Mouse (Mus musculus) forelimb bud, embryonic 11.5 days (tissue): ENCODE results near the gene Ddr1.

Source experiments
- DNase-seq: peaks from one replicate; pipeline ENCODE4 v3.0.0-alpha.2; 2012; ENCODE audit warnings: low read depth, low spot score

Gene Ddr1

DNA sequence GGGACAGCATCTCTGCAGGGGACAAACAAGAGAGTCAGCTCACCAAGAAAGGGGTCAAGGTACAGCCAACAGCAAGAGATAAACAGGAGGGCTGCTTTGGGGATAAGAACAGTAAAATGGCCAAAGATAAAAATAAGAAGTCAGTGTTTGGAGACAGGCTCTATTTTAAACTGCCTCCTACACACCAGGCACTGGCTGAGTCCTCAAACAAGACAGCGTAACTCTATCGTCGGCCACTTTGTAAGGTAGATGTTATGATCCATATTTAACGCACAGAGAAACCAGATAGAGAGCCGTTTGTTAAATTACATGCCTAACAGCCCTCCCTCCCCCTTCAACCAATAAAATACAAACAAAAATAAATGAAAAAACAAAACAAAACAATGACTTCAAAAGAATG, 10.5 kb downstream of the Ddr1 start:
- no peak for DNase-seq

DNA sequence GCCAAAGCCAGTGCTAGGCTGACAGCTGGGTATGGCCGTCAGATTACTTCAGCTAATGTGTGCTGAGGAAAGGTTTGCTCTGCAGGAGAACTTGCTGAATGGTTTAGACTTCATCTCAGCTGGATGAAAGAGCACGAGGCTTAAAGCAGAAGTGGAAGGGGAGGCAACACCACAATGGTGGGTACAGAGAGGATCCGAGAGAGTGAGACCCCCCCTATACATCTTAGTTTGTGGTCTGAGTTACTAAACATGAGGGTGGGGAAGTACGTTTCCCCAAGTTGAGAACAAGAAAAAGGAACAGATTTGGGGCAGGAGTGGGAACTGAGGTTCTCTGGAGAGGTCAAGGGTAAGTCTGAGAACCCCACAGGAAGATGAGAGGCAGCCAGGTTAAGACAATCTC, 12.1 kb downstream of the Ddr1 start:
- no peak for DNase-seq

DNA sequence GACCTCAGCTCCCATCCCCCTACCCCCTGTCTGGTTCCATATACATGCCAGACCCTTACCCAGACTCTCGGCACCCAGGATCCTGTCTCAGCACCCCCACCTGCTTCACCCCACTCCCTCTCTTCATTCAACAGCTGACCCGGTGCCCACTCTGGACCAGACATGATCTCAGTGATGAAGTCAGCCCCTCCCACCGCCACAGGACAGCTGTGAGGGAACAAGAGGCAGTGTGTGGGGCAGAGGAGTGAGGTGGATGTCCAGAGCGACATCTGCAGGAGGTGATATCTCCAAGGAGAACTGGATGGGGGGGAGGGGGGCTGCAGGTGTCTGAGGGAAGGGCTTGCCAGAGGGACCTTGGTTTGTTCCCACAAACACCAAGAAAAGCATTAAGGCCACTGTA, 12.6 kb downstream of the Ddr1 start:
- DNase-seq, result no peak

DNA sequence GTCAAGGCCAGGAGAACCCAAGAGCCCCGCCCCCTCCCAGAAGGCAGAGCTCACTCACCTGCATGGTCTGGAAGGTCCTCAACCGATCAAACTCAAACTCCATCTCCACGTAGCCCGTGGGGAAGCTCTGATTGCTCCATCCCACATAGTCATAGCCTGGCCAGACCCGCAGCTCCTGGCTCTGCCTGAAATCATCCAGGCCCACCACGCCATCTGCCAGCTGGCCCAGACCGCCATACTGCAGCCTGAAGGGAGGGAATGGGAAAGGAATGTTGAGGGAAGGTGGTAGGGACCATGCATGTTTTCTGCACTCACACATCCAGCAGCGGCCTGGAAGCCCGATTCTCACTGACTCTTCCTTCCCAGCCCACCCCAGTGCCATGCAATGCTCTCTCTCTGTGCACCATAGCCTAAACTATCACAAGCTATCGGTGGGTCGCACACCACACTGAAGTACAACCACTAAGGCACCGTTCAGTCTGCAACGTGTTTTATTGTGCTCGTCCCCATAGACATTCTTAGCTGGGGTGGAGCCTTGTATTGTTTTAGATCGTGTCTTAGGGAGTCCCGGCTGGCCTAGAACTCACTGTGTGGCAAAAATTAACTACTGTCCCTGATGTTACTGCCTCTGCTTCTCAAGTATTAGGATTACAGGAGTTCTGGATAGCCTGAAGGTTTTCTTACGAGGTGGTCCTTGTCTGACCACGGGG, 14.3 kb downstream of the Ddr1 start:
- no peak for DNase-seq

DNA sequence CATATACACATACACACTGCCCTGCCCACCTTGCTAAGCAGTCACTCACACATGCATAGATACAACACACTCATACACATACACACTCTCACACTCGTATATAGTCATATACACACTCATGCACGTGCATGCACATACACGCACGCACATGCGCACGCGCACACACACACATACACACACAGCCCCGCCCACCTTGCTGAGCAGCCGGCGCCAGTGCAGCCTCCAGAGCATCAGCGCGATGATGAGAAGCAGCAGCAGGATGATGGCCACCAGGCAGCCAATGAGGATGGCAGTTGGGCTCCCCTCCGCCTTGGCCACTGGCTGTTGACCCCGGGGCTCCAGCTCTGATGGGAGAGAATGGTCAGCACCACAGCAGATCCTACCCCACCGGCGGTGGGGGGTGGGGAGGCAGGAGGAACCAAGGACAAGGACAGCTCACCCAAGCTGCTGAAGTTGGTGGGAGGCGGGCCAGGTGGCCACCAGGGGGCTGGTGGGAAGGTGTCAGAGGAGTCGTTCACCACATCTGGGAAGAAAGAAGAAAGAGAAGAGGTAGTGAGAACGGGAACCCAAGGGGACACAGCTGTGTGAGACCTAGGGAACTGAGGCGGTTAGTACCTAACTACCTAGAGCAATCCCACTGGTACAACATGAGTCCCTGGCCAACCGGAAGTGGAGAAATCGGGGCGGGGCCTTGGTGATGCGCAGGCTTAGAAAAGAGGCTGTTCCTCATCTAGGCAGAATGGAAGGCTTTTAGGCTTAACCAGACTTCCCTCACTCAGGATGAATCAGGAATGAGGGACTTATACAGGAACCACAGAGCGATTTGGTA, 15.9 kb downstream of the Ddr1 start:
- no peak for DNase-seq

DNA sequence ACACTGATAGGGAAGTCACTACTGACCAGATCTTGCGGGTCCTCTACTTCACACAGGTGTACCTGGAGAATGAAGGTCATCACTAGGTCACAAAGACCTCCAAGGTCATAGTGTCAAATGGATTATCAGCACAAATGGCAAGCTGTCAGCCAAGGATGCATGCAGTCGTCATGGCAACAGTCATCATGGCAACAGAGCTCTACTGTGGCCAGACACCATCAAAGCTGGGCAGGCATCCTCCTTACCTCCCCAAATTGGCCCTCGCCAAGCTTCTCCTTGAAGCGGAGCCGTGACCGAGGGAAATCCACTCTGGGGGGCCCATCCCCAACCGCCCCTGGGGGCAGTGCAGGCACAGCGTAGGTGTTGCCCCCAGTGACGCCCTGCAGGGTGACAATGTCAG, 19.4 kb downstream of the Ddr1 start:
- no peak for DNase-seq

DNA sequence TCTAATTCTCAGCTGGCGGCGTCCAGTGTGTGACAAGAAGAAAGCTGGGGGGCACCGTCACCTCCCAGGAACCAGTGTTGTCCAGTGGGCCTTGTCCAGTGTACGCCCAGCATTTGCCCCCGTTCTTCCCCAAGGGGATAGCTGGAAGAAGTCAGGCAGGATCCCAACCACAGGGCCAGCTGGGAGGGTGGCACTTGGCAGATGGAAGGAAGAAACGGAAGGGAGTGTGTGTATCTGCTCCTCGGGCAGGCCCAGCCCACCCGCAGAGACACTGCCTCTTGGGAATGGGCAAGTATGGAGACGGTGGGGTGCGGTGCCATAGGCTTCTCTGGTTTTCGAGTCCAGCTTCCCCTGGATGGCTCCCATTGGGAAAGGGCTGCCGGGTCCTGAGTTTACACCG, 22.4 kb downstream of the Ddr1 start:
- no peak for DNase-seq

DNA sequence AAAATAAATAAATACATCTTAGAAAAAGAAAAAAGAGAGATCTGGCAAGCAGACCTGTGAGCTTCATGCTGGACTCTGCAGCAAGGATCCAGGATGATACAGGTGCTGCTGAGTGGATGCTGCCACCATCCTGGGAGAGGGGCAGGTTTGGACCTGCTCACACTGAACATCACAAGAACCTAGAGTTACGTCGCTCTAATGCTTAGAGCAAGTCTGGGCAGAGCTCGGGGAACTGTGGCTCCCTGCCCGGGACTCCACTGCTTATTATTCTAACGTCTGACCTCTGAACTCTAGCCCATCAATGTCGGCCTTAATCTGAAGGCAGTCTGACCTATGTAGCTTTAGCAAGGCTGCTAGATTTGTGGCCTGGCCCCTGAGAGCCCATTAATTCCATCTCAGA, 23.8 kb downstream of the Ddr1 start:
- no peak for DNase-seq

DNA sequence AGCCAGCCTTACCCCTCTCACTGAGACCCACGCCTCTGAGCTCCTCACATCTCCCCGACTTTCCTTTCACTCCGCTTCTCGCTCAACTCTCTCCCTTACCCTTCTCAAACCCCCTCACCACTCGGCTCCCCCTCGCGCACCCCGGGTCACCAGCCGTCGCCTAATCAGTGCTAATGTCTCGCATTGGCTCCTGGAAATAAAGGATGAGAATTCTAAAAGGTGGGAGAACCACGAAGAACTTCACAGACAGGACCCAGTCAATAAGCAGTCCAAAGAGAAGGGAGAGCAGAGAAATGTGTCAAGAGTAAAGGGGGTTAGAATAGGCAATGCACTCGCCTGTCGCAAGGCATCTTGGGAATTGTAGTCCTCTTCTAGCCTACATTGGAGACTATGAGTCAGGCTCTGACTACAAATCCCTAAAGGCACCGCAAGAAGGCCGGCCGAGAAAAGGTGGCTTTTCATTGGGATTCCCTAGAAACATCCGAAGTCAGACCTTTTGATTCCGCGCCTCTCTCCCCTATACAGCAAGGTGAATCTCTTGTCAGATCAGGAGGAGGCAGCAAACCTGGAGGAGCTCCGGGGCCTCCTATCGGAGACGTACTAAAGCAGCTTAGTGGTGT, 30.9 kb downstream of the Ddr1 start, which contains the start of gene Gtf2h4:
Gene Gtf2h4 (minus strand): TSS at position 324 of the 620 bp plus-strand sequence.
- peak; percentile 93 for DNase-seq

DNA sequence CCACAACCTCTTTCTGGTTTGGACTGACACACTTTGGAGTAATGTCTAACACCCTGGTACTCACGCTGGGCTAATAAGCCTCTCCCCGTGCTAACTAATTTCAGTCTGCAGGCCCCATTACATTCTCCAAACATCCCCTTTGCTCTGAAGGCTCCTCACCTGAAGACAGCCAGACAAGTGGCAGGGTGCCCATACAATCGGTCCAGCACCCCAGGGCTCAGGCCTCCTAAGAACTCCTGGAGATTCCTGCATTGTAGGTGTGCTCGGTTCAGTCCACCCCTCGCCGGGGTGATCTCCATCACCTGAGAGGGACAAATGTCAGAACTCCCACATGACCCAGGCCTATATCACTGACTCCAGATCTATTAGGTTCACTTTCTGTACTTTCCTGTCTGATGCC, 31.9 kb downstream of the Ddr1 start:
- no peak for DNase-seq

DNA sequence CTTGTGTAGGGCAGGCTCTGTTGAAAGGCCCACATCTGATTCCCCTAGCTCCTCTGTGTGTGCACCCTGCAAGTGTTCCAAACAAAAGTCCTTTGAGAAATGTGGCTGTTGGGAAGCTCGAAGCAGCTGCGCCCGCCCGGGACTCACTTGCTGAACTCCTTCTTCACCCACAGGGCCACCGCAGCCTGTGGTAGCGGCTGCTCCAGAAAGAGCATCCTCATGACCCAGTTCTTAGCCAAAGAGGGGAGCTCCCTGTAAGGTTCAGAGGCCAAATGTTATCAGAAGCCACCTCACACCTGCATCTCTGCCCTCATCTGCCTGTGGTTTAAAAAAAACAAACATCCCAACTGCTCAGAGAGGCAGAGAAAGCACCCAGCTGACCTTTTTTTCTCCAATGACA, 32.6 kb downstream of the Ddr1 start:
- DNase-seq, result no peak

DNA sequence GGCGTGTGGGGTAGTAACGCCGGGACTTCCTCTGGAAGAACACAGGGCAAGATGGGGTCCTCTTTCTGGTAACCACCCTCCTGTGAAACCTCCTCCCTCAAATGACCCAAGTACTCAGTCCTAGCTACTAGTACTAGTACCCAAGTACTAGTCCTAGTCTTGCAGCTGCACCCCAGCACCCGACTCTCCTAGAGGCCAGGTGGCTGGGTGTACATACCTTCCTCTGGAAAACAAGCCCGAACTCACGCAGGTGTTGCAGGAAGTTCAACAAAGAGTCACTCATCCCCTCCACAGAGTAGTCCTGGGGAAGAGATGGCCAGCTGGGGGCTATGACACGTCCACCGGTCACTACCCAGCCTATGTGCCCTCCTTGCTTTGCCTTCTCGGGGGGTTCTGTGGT, 34.7 kb downstream of the Ddr1 start:
- DNase-seq, result no peak

DNA sequence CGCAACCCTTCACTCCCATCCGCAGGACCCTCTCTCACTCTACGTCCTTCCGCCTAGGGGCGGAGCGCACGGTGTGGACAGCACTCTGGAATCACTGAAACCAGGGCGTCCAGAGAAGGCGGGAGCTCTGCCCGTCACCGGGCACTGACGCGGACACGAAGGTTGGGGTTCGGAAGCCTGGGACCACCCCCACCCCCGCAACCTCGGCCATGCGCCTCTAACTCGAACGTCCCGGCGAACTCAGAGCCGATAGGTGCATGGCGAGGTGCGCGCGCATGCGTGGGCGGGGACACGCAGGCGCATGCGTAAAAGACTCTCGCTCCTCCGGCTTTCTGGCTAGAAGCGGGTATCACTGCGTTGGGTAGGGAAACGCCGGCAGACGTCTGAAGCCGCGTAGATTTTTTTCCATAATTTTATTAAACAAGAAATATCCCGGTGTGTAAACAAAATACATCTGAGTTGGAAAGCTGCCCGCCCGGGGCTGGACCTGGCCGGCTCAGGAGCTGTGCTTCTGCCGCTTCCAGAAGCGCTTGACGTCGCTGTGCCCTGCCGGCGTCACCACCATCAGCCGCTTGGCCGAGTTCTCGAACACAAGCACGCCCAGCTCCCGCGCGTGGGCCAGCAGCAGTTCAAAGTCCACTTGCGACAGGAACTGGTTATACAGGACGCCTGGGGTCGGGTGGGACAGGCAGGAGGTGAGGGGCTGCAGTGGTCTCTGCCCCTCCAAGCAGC, 36.9 kb downstream of the Ddr1 start, which contains the start of gene Vars2:
Gene Vars2 (minus strand): TSS at position 259 of the 732 bp plus-strand sequence.
- DNase-seq, result peak; percentile 96

DNA sequence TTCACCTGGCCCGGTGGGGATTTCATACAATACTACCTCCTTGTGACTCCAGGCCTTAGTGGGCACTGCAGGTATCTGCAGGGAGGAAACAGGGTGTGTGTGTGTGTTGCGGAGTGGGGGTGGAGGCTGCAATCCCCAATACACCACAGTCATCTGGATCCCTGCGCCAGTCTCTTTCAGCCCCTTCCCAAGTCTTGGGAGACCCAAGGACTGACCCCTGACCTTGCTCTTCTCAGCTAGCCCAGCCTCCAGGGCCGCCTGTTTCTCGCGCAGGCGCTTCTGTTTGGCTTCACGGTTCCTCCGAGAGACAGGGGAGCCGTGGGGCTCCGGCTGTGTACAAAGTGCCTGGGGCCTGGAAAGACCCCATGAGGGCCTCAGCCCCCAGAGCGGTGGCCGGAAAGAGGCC, 37.6 kb downstream of the Ddr1 start:
- peak; percentile 43 for DNase-seq

DNA sequence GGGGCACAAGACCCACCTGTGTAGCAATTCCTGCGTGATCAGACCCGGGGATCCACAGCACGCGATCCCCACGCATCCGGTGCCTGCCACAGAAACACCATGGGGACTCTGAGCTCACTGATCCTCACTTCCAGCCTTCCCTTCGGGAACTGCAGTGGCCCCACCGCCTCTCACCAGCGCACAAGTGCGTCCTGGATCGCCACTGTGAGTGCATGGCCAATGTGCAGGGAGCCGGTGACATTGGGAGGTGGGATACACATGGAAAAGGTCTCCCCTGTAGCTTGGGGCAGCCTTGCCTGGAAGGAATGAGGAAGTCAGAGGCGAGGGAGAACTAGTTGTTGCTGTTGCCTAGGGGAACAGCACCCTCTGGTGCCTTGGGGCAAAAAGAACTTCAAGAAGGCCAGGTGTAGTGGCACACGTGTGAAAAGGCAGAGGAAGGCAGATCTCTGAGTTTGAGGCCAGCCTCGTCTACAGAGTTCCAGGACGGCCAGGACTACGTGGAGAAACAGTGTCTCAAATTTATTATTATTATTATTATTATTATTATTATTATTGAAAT, 38.4 kb downstream of the Ddr1 start:
- DNase-seq, result no peak

DNA sequence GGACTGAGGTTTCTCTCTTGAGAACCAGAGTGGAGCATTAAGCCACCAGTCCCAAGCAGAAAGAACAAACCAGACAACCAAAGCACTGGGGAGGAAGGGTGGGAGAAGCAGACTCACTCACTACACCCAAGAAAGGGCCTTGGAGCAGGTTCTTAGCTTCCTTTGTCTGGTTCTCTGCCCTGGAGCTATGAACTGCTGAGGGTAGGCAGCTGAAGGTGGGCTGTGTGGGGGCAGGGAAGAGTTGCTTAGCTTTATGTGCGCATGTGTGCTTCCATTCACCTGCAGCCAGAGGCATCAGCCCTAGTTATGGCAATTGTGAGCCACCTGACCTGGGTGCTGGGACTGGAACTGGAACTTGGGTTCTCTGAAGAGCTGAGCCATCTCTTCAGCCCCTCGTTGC, 51.3 kb downstream of the Ddr1 start:
- no peak for DNase-seq

DNA sequence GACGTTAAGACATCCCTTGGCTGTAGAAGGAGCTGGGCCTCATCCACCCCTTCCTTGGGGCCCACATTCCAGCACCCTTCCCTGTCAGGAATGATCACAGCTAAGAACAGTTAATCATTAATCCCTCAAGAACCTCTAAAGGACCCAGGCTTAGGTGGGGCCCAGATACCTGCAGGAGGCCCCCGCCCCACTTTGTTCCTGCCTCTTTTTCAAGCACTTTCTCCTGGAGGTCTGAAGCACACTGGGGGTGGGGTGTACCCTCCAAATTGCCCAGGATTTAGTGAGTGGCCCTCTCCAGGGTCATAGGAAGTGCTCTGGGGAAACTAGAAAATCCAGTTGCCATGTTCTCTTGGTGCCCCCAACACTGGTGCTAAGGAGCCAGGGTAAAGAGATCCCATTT, 55.0 kb downstream of the Ddr1 start:
- no peak for DNase-seq

DNA sequence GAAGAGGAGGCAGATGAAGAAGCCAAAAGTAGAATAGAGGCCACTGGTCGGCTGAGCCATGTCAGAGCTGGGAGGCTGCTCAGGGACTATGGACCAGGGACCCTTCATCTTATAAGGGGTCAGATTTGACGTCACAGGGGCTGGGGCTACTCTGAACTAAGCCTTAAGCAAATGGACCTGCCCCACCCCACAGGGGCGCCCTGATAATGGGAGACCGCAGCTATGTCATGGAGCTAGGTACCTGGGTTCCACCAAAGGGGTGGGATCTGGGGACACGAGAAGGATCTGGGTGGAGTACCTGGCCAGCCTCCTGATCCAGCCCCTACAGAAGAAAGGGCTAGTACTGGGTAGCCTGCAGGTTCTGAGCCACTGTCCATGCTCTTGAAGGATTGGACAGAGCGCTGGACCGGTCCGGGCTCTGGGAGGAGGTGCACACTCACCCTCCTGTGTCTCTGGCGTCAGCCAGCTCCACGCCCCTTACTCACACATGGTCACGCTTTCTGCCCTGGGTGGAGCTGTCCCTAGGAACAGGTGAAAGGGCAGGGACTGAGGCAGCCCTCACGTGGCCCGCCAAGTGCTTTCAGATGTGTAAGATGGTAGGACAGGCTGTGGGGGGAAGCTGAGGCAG, 60.7 kb downstream of the Ddr1 start, which contains the start of gene Mucl3:
Gene Mucl3 (minus strand): TSS at position 87 of the 628 bp plus-strand sequence.
- no peak for DNase-seq

DNA sequence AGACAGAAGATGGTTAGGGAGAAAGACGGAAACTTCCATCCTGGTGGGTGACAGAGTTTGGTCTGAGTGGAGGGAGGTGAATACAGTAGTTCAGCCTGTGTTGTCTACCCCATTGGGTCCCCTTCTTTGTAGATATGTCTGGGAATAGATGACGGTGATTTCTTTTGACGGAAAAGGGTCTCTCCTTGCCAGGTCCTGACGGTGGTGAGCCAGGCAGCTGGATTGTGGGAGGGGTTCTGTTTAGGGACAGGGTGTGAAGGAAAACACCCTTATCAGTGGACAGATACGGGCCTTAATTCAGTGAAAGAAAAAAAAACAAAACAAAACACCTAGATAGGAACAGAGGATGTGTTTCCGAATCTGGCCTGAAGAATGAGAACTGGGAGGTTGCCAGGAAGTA, 65.1 kb downstream of the Ddr1 start:
- no peak for DNase-seq

DNA sequence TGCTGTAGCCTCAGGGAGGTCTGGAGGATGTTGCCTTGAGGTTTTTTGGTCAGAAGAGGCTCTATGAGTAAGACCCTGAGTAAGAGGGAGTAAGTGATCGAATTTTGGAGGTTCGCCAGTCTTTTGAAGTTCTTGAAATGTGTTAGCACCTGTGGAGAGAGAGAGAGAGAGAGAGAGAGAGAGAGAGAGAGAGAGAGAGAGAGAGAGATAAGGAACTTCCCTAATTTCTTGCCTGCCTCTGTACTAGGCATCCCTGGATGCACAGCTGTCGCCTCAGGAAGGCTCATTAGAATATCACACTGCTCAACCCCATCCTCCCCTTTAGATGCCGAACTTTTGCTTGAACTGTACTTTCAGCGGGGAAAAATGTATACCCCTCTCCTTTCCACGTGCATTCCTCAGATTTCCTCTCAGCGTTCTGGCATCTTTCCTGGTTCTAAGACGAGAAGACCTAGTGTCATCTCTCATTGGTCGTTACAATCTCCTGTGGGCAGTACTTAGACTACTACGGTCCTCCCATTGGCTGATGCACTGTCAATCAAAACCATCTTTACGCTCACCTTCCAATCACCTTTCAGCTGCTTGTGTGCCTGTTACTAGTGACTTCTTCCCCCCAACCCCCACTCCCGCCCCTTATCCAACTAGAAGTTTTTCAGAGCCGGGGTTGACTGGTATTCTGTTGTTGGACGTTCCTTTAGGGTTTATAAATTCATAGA, 65.8 kb downstream of the Ddr1 start:
- DNase-seq, result peak; percentile 65
